Mouse (Mus musculus) Muller cell, postnatal 12 days (primary cell): ENCODE measurements at regions not wholly inside any gene's neighbourhood (a gene's known extent, or its start where the extent isn't known, plus 50 kb on each side); places are given as distances from the start of the nearest gene placed in this dataset.

ENCODE experiments used
- DNase-seq: peaks from one replicate; pipeline ENCODE4 v3.0.0-alpha.2; 2015; ENCODE audit errors: inconsistent ontology term

GRCm38 (mm10) chr3:52543006-52543405 is 274.9 kb downstream of the Foxo1 start:
- DNase-seq: no peak

DNA sequence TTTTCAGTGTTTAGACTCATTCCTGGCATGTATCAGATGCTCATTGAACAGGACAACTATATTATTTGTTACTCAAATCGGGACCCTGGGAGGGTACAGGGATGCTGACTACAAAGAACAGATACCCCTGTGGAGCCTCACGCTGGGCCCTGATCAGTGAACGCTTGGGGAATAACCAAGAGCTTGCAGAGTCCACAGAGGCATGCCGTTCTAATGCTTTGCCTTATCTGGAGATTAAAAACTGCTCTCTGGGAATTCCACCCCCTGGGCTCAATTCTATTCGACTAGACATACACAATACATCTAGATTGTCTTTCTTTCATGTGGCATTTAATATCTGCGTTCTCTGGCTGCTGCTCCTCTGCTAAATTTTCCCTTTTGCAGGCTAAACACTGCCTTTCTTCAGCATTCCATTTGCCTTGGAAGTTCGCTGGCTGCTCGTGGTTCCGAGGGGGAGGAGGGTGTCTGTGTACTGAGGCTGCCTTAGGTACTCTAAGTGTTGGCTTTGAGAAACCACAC is 272.8 kb downstream of the Foxo1 start:
- DNase-seq: peak; percentile 51

GRCm38 (mm10) chr3:52539813-52540378 is 271.8 kb downstream of the Foxo1 start:
- DNase-seq: peak; percentile 53

DNA sequence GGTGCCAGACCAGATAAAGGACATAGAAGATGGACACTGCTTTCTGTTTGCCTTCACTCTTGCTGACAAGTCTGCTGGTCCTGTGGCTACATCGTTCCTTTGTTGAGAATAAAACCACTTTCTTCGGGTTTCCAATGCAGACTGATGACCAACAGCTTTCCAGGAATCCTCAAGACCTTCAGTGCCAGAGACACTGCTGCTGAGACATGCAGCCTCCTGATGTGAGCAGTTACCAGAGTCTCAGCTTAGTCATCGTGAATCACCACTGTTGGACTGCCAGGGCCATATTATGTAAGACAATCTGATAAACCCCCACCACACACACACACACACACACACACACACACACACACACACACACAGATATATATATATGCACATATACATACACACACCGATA is 270.2 kb downstream of the Foxo1 start:
- peak; percentile 84 for DNase-seq

DNA sequence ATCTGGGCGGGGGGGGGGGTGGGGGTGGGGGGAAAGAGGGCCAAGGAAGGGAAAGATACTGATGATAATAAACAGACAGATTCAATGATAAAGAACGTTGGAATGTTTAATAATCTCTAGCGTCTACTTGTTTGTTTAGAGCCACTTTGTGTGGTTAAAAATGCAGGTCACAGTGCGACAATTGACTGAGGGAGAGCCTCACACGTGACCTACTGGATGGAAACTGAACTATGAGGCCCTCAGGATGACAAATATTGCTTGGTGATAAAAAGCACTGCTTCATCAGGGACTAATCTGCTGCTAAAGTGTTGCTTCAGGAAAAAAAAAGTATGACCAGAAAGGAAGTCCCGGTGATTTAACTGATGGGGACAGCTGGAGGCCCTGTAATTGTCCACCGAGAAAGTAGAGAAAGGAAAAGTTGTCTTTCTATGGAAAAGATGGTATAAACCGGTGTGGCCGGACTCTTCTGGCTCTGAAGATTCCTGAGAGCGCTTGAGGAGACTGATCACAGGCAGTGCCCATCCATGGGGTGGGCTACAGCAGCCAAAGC is 269.3 kb downstream of the Foxo1 start:
- DNase-seq: no peak

- peak; percentile 91 for DNase-seq
Measured at GRCm38 (mm10) chr3:52535411-52536021, 267.4 kb downstream of the Foxo1 start.

DNA sequence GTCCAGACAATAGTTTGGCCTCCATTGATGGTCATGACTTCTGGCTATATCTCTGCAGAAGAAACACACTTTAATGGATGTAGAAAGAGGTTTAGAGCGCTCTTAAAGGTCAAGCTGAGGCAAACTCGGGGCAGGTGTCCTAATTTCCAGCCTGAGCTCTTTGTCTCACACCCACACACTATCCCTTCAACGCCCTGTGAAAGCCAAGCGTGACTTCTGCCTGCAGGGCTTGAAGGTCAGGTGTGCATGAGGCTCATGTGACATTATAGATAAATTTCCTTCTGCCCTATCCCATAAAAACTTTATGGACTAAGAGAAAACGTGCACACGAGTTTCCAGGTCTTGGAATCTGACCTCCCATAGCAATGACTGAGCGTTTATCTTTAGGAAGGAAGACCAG is 266.0 kb downstream of the Foxo1 start:
- DNase-seq: no peak

DNA sequence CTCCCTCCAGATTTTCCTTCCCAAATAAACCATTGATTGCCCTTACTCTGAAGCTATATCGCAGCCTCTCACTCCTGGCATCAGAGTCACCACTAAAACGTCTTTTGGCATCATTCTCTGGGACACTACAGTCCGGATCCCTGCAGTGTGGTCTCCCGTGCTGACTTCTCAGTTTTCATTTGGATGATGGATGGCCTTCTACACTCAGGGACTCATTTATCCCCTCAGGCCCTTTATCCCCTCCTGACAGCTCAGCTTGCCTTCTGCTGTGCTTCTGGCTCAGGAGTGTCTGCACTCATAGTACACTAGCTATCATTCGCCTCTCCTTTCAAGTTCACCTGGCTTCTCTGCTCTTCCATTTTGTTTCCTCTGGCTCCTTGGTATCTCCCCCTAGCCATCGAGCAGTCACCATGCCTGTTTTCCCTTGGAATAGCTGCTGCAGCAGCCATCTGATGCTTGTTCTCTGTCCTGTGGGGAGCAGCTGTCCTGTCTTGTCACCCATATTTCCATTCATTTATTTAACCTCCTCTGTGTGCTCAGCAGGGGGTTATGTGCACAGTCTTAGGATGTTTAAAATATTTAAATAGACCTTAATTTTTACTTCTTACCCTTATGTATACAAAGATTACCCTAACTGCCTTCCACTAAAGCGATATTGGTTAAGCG is 263.7 kb downstream of the Foxo1 start:
- DNase-seq: no peak

DNA sequence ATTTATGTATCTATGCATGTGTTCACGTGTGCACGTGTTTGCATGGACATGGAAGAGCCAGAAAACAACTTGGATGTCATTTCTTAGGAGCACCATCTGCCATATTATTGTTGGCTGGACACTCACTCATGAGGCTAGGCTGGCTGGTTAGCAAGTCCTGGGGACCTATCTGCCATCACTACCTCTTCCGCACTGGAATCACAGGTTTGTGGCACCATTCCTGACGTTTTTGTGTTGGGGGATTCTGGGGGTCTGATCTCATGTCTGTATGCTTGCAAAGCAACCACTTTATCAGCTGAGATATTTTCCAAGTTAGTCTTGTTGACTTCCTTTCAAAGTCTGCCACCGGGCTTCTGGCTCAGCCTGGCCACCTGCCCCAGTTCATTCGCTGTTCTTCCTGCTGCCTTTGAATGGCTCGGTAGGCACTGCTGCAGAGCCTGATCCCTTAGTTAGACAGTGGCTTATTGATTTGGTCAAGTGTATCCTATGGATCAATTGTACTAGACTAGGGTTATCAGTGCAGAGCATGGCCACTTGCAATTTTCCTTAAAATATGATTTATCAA is 262.4 kb downstream of the Foxo1 start:
- no peak for DNase-seq

DNA sequence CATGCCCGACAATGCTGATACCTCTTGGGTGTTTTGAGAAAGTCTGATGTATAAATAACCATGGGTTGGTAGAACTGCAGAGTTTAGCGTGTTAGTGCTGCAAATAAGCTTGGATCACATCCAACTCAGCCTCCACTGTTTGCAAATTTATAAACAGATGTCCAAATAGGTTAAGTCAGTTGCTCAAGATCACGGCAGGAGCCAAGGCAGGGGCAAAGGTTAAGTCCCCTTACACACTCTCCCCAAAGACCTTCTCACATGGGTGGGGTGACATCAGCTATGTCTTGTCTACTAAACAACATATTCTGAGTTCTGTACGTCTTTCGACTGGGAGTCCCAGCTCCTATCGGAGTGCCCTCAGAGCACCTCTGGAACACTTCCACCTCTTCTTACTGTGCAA is 261.0 kb downstream of the Foxo1 start:
- no peak for DNase-seq

- DNase-seq: no peak
Measured at GRCm38 (mm10) chr3:52528521-52528920, 260.4 kb downstream of the Foxo1 start.

DNA sequence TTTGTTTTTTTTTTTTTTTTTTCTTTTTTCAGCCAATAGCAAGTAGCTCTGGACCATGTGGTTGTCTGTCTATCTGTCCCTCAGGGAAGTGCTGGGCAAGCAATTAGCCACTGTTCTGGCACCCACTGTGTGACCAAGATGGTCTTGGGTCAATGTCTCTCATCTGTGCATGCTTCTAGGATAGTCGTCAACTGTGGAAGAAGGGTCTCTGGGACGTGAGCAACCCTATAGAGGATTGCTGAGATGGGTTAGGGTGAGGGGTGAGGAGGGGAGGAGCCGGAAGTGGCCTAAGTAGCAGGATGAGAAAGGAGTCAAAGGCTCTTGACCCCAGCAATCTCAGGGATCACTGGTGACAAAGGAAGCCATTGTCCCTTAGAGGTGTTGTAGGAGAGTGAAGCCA is 259.6 kb downstream of the Foxo1 start:
- no peak for DNase-seq

- no peak for DNase-seq
Measured at GRCm38 (mm10) chr3:52527010-52527754, 259.0 kb downstream of the Foxo1 start.

DNA sequence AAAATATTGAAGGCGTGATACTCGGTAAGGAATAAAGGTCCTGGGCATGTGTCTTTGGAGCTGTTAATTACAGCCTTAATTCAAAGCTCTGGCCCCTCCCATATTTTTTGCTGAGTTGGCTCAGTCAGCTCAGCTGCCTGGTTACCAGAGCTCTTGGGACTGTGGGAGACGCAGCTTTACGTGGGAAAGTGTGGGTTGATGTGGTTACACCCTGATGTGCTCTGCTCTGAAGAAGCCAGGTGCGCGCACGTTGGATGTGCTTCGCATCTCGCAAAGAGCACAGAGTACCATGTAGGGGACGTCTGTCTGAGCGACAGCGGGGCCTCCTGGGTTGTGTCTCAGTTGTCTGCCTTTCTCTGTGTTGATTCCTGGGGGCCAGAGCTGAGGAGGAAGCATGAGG is 254.8 kb downstream of the Foxo1 start:
- no peak for DNase-seq

GRCm38 (mm10) chr3:52520609-52520947 is 252.4 kb downstream of the Foxo1 start:
- peak; percentile 74 for DNase-seq

GRCm38 (mm10) chr3:52519910-52520608 is 251.9 kb downstream of the Foxo1 start:
- no peak for DNase-seq

- DNase-seq: no peak
Measured at GRCm38 (mm10) chr3:52517808-52518207, 249.7 kb downstream of the Foxo1 start.

- no peak for DNase-seq
Measured at GRCm38 (mm10) chr3:52516691-52517090, 248.6 kb downstream of the Foxo1 start.

- no peak for DNase-seq
Measured at GRCm38 (mm10) chr3:52512761-52513160, 244.6 kb downstream of the Foxo1 start.

DNA sequence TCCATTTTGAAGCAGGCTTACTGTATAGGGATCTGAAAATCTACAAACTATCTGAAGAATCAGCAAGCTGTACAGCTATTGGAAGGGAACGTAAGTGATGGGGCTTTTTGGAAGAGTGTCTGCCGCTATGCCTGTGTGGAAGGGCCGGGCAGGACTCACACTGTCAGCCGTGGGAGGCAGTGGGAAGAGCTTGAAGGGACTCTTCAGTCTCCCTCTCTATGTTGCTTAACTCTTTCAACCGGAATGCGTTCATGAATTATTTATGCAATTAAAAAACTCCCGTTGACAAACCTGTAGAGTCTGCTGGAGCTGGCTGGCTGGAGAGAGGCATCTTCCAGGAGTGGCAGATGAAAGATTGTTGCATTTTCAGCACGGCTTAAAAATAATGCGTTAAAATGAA is 243.4 kb downstream of the Foxo1 start:
- DNase-seq: no peak

DNA sequence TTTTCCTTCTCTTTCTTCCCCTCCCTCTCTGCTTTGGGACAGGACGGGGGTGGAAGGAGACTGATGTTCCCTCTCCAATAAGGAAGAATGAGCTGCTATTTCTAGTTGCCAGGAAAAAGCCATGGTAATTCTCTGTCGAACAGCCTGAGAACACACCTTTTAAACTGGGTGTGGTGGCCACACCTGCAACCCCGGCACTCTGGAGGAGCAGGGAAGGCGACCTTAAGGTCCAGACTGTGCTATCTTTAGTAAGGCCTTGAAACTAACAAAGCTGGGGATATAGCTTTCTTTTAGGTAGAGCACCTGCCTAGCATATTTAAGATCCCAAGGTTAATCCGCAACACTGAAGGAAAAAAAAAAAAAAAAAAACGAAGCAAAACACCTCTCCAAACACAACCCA is 242.7 kb downstream of the Foxo1 start:
- no peak for DNase-seq
